Mouse (Mus musculus): ENCODE measurements around the gene Abhd16a. TPM values are rescaled to one million over a fixed set of nuclear protein-coding genes. Genes with fewer than 3 reads are reported as not detected.

Abhd16a gene
- polyA plus RNA-seq, 1 experiment from 2014 or later, result 83.3 TPM

- Histone ChIP-seq H3K27me3 (no peaks in the 10 kb centered on the region), H3K27ac (no peak overlapping the region), H3K9ac (no peak overlapping the region), H3K36me3 (peaks cover 75% of the 10 kb centered on the region), H3K4me3 (no peak overlapping the region), H3K4me1 (peaks cover 11% of the 10 kb centered on the region), H3K9me3 (no peaks in the 10 kb centered on the region), H3K4me2 (replicated peaks) (no peak overlapping the region)
- 94% methylated on average over 15 of the region's 15 CpGs for WGBS
- ATAC-seq (ENCODE audit: insufficient number of reproducible peaks, insufficient read depth, low FRiP score, low TSS enrichment), result no peak
Measured at GRCm38 (mm10) chr17:35094475-35095365, 5.7 kb downstream of the Abhd16a start.

GRCm38 (mm10) chr17:35096597-35096996, 7.5 kb downstream of the Abhd16a start:
- 77% methylated on average over 12 of the region's 12 CpGs for WGBS
- H3K27me3 ChIP-seq, result no peaks in the 10 kb centered on the region
- H3K9me3 ChIP-seq, result no peaks in the 10 kb centered on the region
- no peak overlapping the region for H3K27ac ChIP-seq
- no peak overlapping the region for H3K4me3 ChIP-seq
- H3K4me2 ChIP-seq (replicated peaks), result no peak overlapping the region
- no peak overlapping the region for H3K9ac ChIP-seq
- H3K4me1 ChIP-seq, result no peaks in the 10 kb centered on the region
- peaks cover 90% of the 10 kb centered on the region for H3K36me3 ChIP-seq
- no peak for ATAC-seq (ENCODE audit: insufficient number of reproducible peaks, insufficient read depth, low FRiP score, low TSS enrichment)

- Histone ChIP-seq H3K9me3 (no peaks in the 10 kb centered on the region), H3K27me3 (no peaks in the 10 kb centered on the region), H3K4me2 (replicated peaks) (no peak overlapping the region), H3K27ac (no peak overlapping the region), H3K4me1 (no peaks in the 10 kb centered on the region), H3K36me3 (peaks cover 91% of the 10 kb centered on the region), H3K9ac (no peak overlapping the region), H3K4me3 (no peak overlapping the region)
- no peak for ATAC-seq (ENCODE audit: insufficient number of reproducible peaks, insufficient read depth, low FRiP score, low TSS enrichment)
- 82% methylated on average over 12 of the region's 12 CpGs for WGBS
Measured at GRCm38 (mm10) chr17:35097164-35097655, 8.1 kb downstream of the Abhd16a start.

- no peak overlapping the region for H3K4me2 ChIP-seq (replicated peaks)
- ATAC-seq (ENCODE audit: insufficient number of reproducible peaks, insufficient read depth, low FRiP score, low TSS enrichment), result no peak
- H3K4me3 ChIP-seq, result no peak overlapping the region
- peaks cover 80% of the 10 kb centered on the region for H3K36me3 ChIP-seq
- H3K27ac ChIP-seq, result no peak overlapping the region
- H3K27me3 ChIP-seq, result no peaks in the 10 kb centered on the region
- WGBS, result 83% methylated on average over 10 of the region's 10 CpGs
- no peaks in the 10 kb centered on the region for H3K4me1 ChIP-seq
- no peak overlapping the region for H3K9ac ChIP-seq
- no peaks in the 10 kb centered on the region for H3K9me3 ChIP-seq
Measured at GRCm38 (mm10) chr17:35100196-35100765, 11.2 kb downstream of the Abhd16a start.

- ATAC-seq (ENCODE audit: insufficient number of reproducible peaks, insufficient read depth, low FRiP score, low TSS enrichment), result no peak
- no peak overlapping the region for H3K9ac ChIP-seq
- H3K4me2 ChIP-seq (replicated peaks), result no peak overlapping the region
- no peak overlapping the region for H3K4me3 ChIP-seq
- H3K9me3 ChIP-seq, result no peaks in the 10 kb centered on the region
- peaks cover 73% of the 10 kb centered on the region for H3K36me3 ChIP-seq
- whole genome bisulfite sequencing, result 86% methylated on average over 11 of the region's 11 CpGs
- H3K27ac ChIP-seq, result no peak overlapping the region
- H3K27me3 ChIP-seq, result no peaks in the 10 kb centered on the region
- H3K4me1 ChIP-seq, result no peaks in the 10 kb centered on the region
Measured at GRCm38 (mm10) chr17:35101161-35101560, 12.1 kb downstream of the Abhd16a start.

GRCm38 (mm10) chr17:35102299-35102698, 13.2 kb downstream of the Abhd16a start:
- no peaks in the 10 kb centered on the region for H3K9me3 ChIP-seq
- no peak overlapping the region for H3K9ac ChIP-seq
- no peak overlapping the region for H3K27ac ChIP-seq
- WGBS, result 78% methylated on average over 6 of the region's 8 CpGs
- ATAC-seq (ENCODE audit: insufficient number of reproducible peaks, insufficient read depth, low FRiP score, low TSS enrichment), result no peak
- H3K4me2 ChIP-seq (replicated peaks), result no peak overlapping the region
- H3K27me3 ChIP-seq, result no peaks in the 10 kb centered on the region
- no peak overlapping the region for H3K4me3 ChIP-seq
- H3K36me3 ChIP-seq, result peaks cover 62% of the 10 kb centered on the region
- H3K4me1 ChIP-seq, result no peaks in the 10 kb centered on the region

GRCm38 (mm10) chr17:35103221-35103690, 14.2 kb downstream of the Abhd16a start:
- Histone ChIP-seq H3K4me2 (replicated peaks) (no peak overlapping the region), H3K4me3 (no peak overlapping the region), H3K9me3 (no peaks in the 10 kb centered on the region), H3K27ac (no peak overlapping the region), H3K4me1 (no peaks in the 10 kb centered on the region), H3K9ac (no peak overlapping the region), H3K36me3 (peaks cover 55% of the 10 kb centered on the region), H3K27me3 (no peaks in the 10 kb centered on the region)
- ATAC-seq (ENCODE audit: insufficient number of reproducible peaks, insufficient read depth, low FRiP score, low TSS enrichment), result no peak
- WGBS, result 66% methylated on average over 6 of the region's 6 CpGs

- H3K36me3 ChIP-seq, result peaks cover 47% of the 10 kb centered on the region
Measured at GRCm38 (mm10) chr17:35104079-35104478, 15.0 kb downstream of the Abhd16a start.

GRCm38 (mm10) chr17:35104754-35105153, 15.7 kb downstream of the Abhd16a start:
- Histone ChIP-seq H3K4me2 (replicated peaks) (no peak overlapping the region), H3K9me3 (no peaks in the 10 kb centered on the region), H3K27ac (no peak overlapping the region), H3K4me3 (no peak overlapping the region), H3K27me3 (no peaks in the 10 kb centered on the region), H3K36me3 (peaks cover 40% of the 10 kb centered on the region), H3K4me1 (no peaks in the 10 kb centered on the region), H3K9ac (no peak overlapping the region)
- 80% methylated on average over 6 of the region's 6 CpGs for WGBS
- ATAC-seq (ENCODE audit: insufficient number of reproducible peaks, insufficient read depth, low FRiP score, low TSS enrichment), result no peak

More at GRCm38 (mm10) chr17:35104079-35104478, 15.0 kb downstream of the Abhd16a start:
- ATAC-seq (ENCODE audit: insufficient number of reproducible peaks, insufficient read depth, low FRiP score, low TSS enrichment), result no peak
- Histone ChIP-seq H3K4me2 (replicated peaks) (no peak overlapping the region), H3K9ac (no peak overlapping the region), H3K9me3 (no peaks in the 10 kb centered on the region), H3K27ac (no peak overlapping the region), H3K4me3 (no peak overlapping the region), H3K27me3 (no peaks in the 10 kb centered on the region), H3K4me1 (no peaks in the 10 kb centered on the region)
- 85% methylated on average over 7 of the region's 7 CpGs for WGBS

GRCm38 (mm10) chr17:35105740-35106389, 16.8 kb downstream of the Abhd16a start:
- H3K4me1 ChIP-seq, result no peaks in the 10 kb centered on the region
- peaks cover 29% of the 10 kb centered on the region for H3K36me3 ChIP-seq
- WGBS, result 25% methylated on average over 13 of the region's 13 CpGs
- H3K27me3 ChIP-seq, result no peaks in the 10 kb centered on the region
- H3K9ac ChIP-seq, result peak overlapping the region; percentile 24
- ATAC-seq (ENCODE audit: insufficient number of reproducible peaks, insufficient read depth, low FRiP score, low TSS enrichment), result no peak
- H3K4me2 ChIP-seq (replicated peaks), result peak overlapping the region; percentile 23
- H3K9me3 ChIP-seq, result no peaks in the 10 kb centered on the region
- H3K27ac ChIP-seq, result 0 out of 2 replicates have a peak overlapping the region, but pooled peaks have one; percentile 11
- no peak overlapping the region for H3K4me3 ChIP-seq

- H3K36me3 ChIP-seq, result peaks cover 22% of the 10 kb centered on the region
- H3K27ac ChIP-seq, result no peak overlapping the region
- no peak overlapping the region for H3K9ac ChIP-seq
- no peaks in the 10 kb centered on the region for H3K9me3 ChIP-seq
- ATAC-seq (ENCODE audit: insufficient number of reproducible peaks, insufficient read depth, low FRiP score, low TSS enrichment), result no peak
- no peaks in the 10 kb centered on the region for H3K4me1 ChIP-seq
- no peak overlapping the region for H3K4me3 ChIP-seq
- no peaks in the 10 kb centered on the region for H3K27me3 ChIP-seq
- WGBS, result 64% methylated on average over 3 of the region's 3 CpGs
- no peak overlapping the region; the same call in 1 of the 2 replicates for H3K4me2 ChIP-seq (replicated peaks)
Measured at GRCm38 (mm10) chr17:35106522-35106921, 17.5 kb downstream of the Abhd16a start.
